Mouse (Mus musculus): ENCODE results near the gene Enpp6. TPM values are rescaled to one million over a fixed set of nuclear protein-coding genes. Genes with fewer than 3 reads are reported as not detected.
A peak's percentile ranks its signal among the peaks of the same experiment; 100 is the strongest.

Gene Enpp6
- polyA plus RNA-seq, 2 experiments: 0.49 to 1.7 TPM

- H3K4me3 ChIP-seq (replicated peaks; ENCODE audit: low read length): no peak overlapping the region
- H3K9me3 ChIP-seq (ENCODE audit: control insufficient read depth, low read length): no peaks in the 10 kb centered on the region
- ATAC-seq (ENCODE audit: low FRiP score, low read depth) (no peak), DNase-seq (ENCODE audit: low spot score) (no peak)
- H3K9ac ChIP-seq (ENCODE audit: low read depth, low read length, severe bottlenecking): no peak overlapping the region
- H3K27ac ChIP-seq (replicated peaks; ENCODE audit: low read depth, low read length): no peak overlapping the region
- no peaks in the 10 kb centered on the region for H3K27me3 ChIP-seq (ENCODE audit: control insufficient read depth, insufficient read depth, low read length)
- H3K4me2 ChIP-seq (replicated peaks; ENCODE audit: low read depth, low read length, severe bottlenecking): no peak overlapping the region
- WGBS: 76% methylated on average over 4 of the region's 4 CpGs
- TF ChIP-seq POLR2A (IDR thresholded peaks at IDR 0.05; ENCODE audit: borderline replicate concordance, extremely low read depth, insufficient read depth, insufficient read length): no peak
- H3K4me1 ChIP-seq (ENCODE audit: control insufficient read depth, insufficient read depth, low read length): 0 out of 2 replicates have a peak, but pooled peaks cover 3% of the 10 kb centered on the region
- no peaks in the 10 kb centered on the region for H3K36me3 ChIP-seq (ENCODE audit: control insufficient read depth, insufficient read depth, low read length)
Observed at GRCm38 (mm10) chr8:46943337-46943736, 43.4 kb upstream of the Enpp6 start.

- no peaks in the 10 kb centered on the region for H3K9me3 ChIP-seq (ENCODE audit: control insufficient read depth, low read length)
- 0 out of 2 replicates have a peak, but pooled peaks cover 3% of the 10 kb centered on the region for H3K4me1 ChIP-seq (ENCODE audit: control insufficient read depth, insufficient read depth, low read length)
- H3K9ac ChIP-seq (ENCODE audit: low read depth, low read length, severe bottlenecking): no peak overlapping the region
- no peaks in the 10 kb centered on the region for H3K27me3 ChIP-seq (ENCODE audit: control insufficient read depth, insufficient read depth, low read length)
- no peaks in the 10 kb centered on the region for H3K36me3 ChIP-seq (ENCODE audit: control insufficient read depth, insufficient read depth, low read length)
- H3K4me3 ChIP-seq (replicated peaks; ENCODE audit: low read length): no peak overlapping the region
- DNase-seq (ENCODE audit: low spot score) (no peak), ATAC-seq (ENCODE audit: low FRiP score, low read depth) (no peak)
- H3K4me2 ChIP-seq (replicated peaks; ENCODE audit: low read depth, low read length, severe bottlenecking): no peak overlapping the region
- no peak overlapping the region for H3K27ac ChIP-seq (replicated peaks; ENCODE audit: low read depth, low read length)
- TF ChIP-seq POLR2A (IDR thresholded peaks at IDR 0.05; ENCODE audit: borderline replicate concordance, extremely low read depth, insufficient read depth, insufficient read length): no peak
- 77% methylated on average over 5 of the region's 5 CpGs for WGBS
Observed at GRCm38 (mm10) chr8:46946181-46946580, 40.5 kb upstream of the Enpp6 start.

GRCm38 (mm10) chr8:46948091-46948757 is 38.5 kb upstream of the Enpp6 start:
- Histone ChIP-seq H3K9ac (ENCODE audit: low read depth, low read length, severe bottlenecking) (no peak overlapping the region), H3K4me1 (ENCODE audit: control insufficient read depth, insufficient read depth, low read length) (no peaks in the 10 kb centered on the region), H3K36me3 (ENCODE audit: control insufficient read depth, insufficient read depth, low read length) (no peaks in the 10 kb centered on the region), H3K4me3 (replicated peaks; ENCODE audit: low read length) (no peak overlapping the region), H3K9me3 (ENCODE audit: control insufficient read depth, low read length) (no peaks in the 10 kb centered on the region), H3K4me2 (replicated peaks; ENCODE audit: low read depth, low read length, severe bottlenecking) (no peak overlapping the region), H3K27ac (replicated peaks; ENCODE audit: low read depth, low read length) (no peak overlapping the region), H3K27me3 (ENCODE audit: control insufficient read depth, insufficient read depth, low read length) (no peaks in the 10 kb centered on the region)
- WGBS: 81% methylated on average over 14 of the region's 14 CpGs
- no peak for TF ChIP-seq POLR2A (IDR thresholded peaks at IDR 0.05; ENCODE audit: borderline replicate concordance, extremely low read depth, insufficient read depth, insufficient read length)
- ATAC-seq (ENCODE audit: low FRiP score, low read depth) (no peak), DNase-seq (ENCODE audit: low spot score) (no peak)

- peak; percentile 92 for DNase-seq (ENCODE audit: low spot score)
- no peaks in the 10 kb centered on the region for H3K9me3 ChIP-seq (ENCODE audit: control insufficient read depth, low read length)
- 22% methylated on average over 7 of the region's 7 CpGs for WGBS
- no peak for TF ChIP-seq POLR2A (IDR thresholded peaks at IDR 0.05; ENCODE audit: borderline replicate concordance, extremely low read depth, insufficient read depth, insufficient read length)
- H3K4me2 ChIP-seq (replicated peaks; ENCODE audit: low read depth, low read length, severe bottlenecking): no peak overlapping the region
- H3K4me3 ChIP-seq (replicated peaks; ENCODE audit: low read length): no peak overlapping the region
- H3K4me1 ChIP-seq (ENCODE audit: control insufficient read depth, insufficient read depth, low read length): no peaks in the 10 kb centered on the region
- H3K27me3 ChIP-seq (ENCODE audit: control insufficient read depth, insufficient read depth, low read length): no peaks in the 10 kb centered on the region
- no peak overlapping the region for H3K27ac ChIP-seq (replicated peaks; ENCODE audit: low read depth, low read length)
- no peaks in the 10 kb centered on the region for H3K36me3 ChIP-seq (ENCODE audit: control insufficient read depth, insufficient read depth, low read length)
- ATAC-seq (ENCODE audit: low FRiP score, low read depth): peak; percentile 30; the same call in 1 of the 2 replicates
- H3K9ac ChIP-seq (ENCODE audit: low read depth, low read length, severe bottlenecking): no peak overlapping the region
Observed at GRCm38 (mm10) chr8:46953472-46953871, 33.2 kb upstream of the Enpp6 start.

GRCm38 (mm10) chr8:46962630-46963427 is 23.9 kb upstream of the Enpp6 start:
- TF ChIP-seq POLR2A (IDR thresholded peaks at IDR 0.05; ENCODE audit: borderline replicate concordance, extremely low read depth, insufficient read depth, insufficient read length): no peak
- WGBS: 42% methylated on average over 10 of the region's 10 CpGs
- no peak overlapping the region for H3K4me2 ChIP-seq (replicated peaks; ENCODE audit: low read depth, low read length, severe bottlenecking)
- no peaks in the 10 kb centered on the region for H3K9me3 ChIP-seq (ENCODE audit: control insufficient read depth, low read length)
- peak; percentile 52 for DNase-seq (ENCODE audit: low spot score)
- H3K9ac ChIP-seq (ENCODE audit: low read depth, low read length, severe bottlenecking): no peak overlapping the region
- H3K27ac ChIP-seq (replicated peaks; ENCODE audit: low read depth, low read length): 0 out of 2 replicates have a peak overlapping the region, but pooled peaks have one; percentile 65
- peaks cover 15% of the 10 kb centered on the region for H3K4me1 ChIP-seq (ENCODE audit: control insufficient read depth, insufficient read depth, low read length)
- no peak; the same call in 1 of the 2 replicates for ATAC-seq (ENCODE audit: low FRiP score, low read depth)
- H3K4me3 ChIP-seq (replicated peaks; ENCODE audit: low read length): no peak overlapping the region
- H3K36me3 ChIP-seq (ENCODE audit: control insufficient read depth, insufficient read depth, low read length): no peaks in the 10 kb centered on the region
- H3K27me3 ChIP-seq (ENCODE audit: control insufficient read depth, insufficient read depth, low read length): no peaks in the 10 kb centered on the region
